Mouse (Mus musculus): Measurements from ENCODE around the gene Tmem101. TPM values are rescaled to one million over a fixed set of nuclear protein-coding genes. Genes with fewer than 3 reads are reported as not detected.

Gene Tmem101
- polyA plus RNA-seq, 1 experiment from 2014 or later, result 36.2 TPM

- peaks cover 23% of the 10 kb centered on the region for H3K27me3 ChIP-seq (ENCODE audit: control insufficient read depth, insufficient read depth, low read length)
- H3K4me3 ChIP-seq (ENCODE audit: low read depth, low read length), result no peak overlapping the region
- H3K36me3 ChIP-seq (ENCODE audit: control insufficient read depth, insufficient read depth, low read length), result no peaks in the 10 kb centered on the region
- no peaks in the 10 kb centered on the region for H3K4me1 ChIP-seq (ENCODE audit: control insufficient read depth, insufficient read depth, low read length)
- 77% methylated on average over 7 of the region's 7 CpGs for WGBS
- H3K27ac ChIP-seq (ENCODE audit: low read depth, low read length), result no peak overlapping the region
- no peak overlapping the region for H3K9ac ChIP-seq (replicated peaks; ENCODE audit: low read depth, low read length)
- ATAC-seq (ENCODE audit: low read depth), result no peak
- no peaks in the 10 kb centered on the region for H3K9me3 ChIP-seq (ENCODE audit: control insufficient read depth, low read length)
- no peak overlapping the region for H3K4me2 ChIP-seq (ENCODE audit: low read depth, low read length)
These were observed 13.8 kb downstream of the Tmem101 start for GRCm38 (mm10) chr11:102142355-102142754.

DNA sequence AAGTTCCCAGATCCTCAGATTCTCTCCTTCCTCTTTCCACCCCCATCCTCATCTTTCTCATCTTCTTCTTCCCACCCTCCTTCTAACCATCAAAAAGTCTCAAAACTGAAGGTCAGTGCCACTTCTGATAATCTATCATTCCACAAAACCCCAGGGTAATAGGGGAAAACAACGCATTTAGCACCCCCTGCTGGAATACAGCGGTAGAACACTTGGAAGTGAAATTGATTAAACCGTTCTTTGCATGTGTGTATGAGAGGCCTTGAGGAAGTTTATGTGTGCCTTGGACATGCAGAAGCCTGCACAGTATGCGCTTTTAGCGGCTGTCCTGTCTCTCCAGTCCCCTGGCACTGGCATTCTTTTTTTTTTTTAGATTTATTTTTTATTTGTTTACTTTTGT lies 15.7 kb downstream of the Tmem101 start:
- 5% methylated on average over 5 of the region's 5 CpGs for WGBS
- H3K27me3 ChIP-seq (ENCODE audit: control insufficient read depth, insufficient read depth, low read length), result peaks cover 12% of the 10 kb centered on the region
- no peak overlapping the region for H3K27ac ChIP-seq (ENCODE audit: low read depth, low read length)
- H3K9me3 ChIP-seq (ENCODE audit: control insufficient read depth, low read length), result no peaks in the 10 kb centered on the region
- H3K9ac ChIP-seq (replicated peaks; ENCODE audit: low read depth, low read length), result no peak overlapping the region
- ATAC-seq (ENCODE audit: low read depth), result no peak
- H3K4me1 ChIP-seq (ENCODE audit: control insufficient read depth, insufficient read depth, low read length), result no peaks in the 10 kb centered on the region
- H3K4me2 ChIP-seq (ENCODE audit: low read depth, low read length), result no peak overlapping the region
- H3K4me3 ChIP-seq (ENCODE audit: low read depth, low read length), result no peak overlapping the region
- H3K36me3 ChIP-seq (ENCODE audit: control insufficient read depth, insufficient read depth, low read length), result no peaks in the 10 kb centered on the region

DNA sequence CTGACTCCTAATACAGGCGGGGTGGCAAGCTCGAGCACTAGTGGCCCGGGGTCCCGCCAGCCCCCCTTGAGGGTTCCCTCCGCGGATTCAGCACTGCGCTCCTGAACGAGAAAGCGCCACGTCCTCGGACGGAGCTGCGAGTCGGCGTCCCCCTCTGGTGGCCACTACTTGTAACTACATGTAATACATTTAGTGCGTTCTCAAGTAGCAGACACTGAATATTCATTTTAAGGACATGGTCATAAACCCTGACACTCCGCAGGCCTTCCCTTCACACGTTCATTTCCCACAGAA lies 17.8 kb downstream of the Tmem101 start:
- Histone ChIP-seq H3K36me3 (ENCODE audit: control insufficient read depth, insufficient read depth, low read length) (no peaks in the 10 kb centered on the region), H3K27me3 (ENCODE audit: control insufficient read depth, insufficient read depth, low read length) (0 out of 2 replicates have a peak, but pooled peaks cover 2% of the 10 kb centered on the region), H3K4me2 (ENCODE audit: low read depth, low read length) (peak overlapping the region; percentile 49), H3K4me3 (ENCODE audit: low read depth, low read length) (peak overlapping the region; percentile 15), H3K4me1 (ENCODE audit: control insufficient read depth, insufficient read depth, low read length) (no peaks in the 10 kb centered on the region), H3K9ac (replicated peaks; ENCODE audit: low read depth, low read length) (0 out of 2 replicates have a peak overlapping the region, but pooled peaks have one; percentile 16), H3K9me3 (ENCODE audit: control insufficient read depth, low read length) (no peaks in the 10 kb centered on the region), H3K27ac (ENCODE audit: low read depth, low read length) (no peak overlapping the region)
- ATAC-seq (ENCODE audit: low read depth), result peak; percentile 73; the same call in 1 of the 2 replicates
- WGBS, result under 1% methylated on average over 18 of the region's 18 CpGs

DNA sequence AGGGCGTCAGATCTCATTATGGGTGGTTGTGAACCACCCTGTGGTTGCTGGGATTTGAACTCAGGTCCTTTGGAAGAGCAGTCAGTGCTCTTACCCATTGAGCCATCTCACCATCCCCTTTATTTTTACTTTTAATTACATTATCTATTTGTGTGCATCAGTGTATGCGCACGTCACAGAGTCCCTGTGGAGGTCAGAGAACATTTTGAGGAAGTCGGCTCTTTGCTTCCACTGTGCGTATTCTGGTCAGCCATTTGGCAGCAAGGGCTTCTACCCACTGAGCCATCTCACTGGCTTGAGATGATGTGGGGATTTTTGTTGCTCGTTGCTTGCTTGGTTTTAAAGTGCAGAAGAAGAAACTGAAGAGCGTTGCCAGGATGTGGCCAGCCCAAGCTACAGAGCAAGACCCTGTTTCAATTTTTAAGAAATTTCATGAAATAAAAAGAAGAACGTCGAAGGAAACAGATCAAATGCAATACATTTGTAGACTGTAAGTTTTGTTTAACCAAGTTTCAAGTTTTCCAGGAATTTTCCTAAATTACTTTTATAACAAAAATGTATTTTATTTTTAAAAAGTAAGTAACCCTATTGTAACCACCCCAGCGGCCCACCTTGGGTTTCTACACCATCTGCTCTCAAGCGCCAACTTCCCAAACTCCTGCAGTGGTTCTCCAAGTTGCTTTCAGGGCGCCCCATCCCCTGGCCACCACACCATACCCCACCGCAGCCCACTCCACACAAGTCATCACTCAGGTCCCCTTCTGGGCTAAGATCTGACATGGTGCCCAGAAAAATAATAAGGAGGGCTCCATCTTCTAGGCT lies 18.4 kb downstream of the Tmem101 start:
- 50% methylated on average over 13 of the region's 13 CpGs for WGBS
- 0 out of 2 replicates have a peak overlapping the region, but pooled peaks have one; percentile 16 for H3K9ac ChIP-seq (replicated peaks; ENCODE audit: low read depth, low read length)
- H3K4me3 ChIP-seq (ENCODE audit: low read depth, low read length), result peak overlapping the region; percentile 15
- no peaks in the 10 kb centered on the region for H3K4me1 ChIP-seq (ENCODE audit: control insufficient read depth, insufficient read depth, low read length)
- no peaks in the 10 kb centered on the region for H3K36me3 ChIP-seq (ENCODE audit: control insufficient read depth, insufficient read depth, low read length)
- 0 out of 2 replicates have a peak, but pooled peaks cover 2% of the 10 kb centered on the region for H3K27me3 ChIP-seq (ENCODE audit: control insufficient read depth, insufficient read depth, low read length)
- 0 out of 2 replicates have a peak, but pooled peaks have one; percentile 38 for ATAC-seq (ENCODE audit: low read depth)
- H3K27ac ChIP-seq (ENCODE audit: low read depth, low read length), result no peak overlapping the region
- H3K9me3 ChIP-seq (ENCODE audit: control insufficient read depth, low read length), result no peaks in the 10 kb centered on the region
- H3K4me2 ChIP-seq (ENCODE audit: low read depth, low read length), result peak overlapping the region; percentile 49

DNA sequence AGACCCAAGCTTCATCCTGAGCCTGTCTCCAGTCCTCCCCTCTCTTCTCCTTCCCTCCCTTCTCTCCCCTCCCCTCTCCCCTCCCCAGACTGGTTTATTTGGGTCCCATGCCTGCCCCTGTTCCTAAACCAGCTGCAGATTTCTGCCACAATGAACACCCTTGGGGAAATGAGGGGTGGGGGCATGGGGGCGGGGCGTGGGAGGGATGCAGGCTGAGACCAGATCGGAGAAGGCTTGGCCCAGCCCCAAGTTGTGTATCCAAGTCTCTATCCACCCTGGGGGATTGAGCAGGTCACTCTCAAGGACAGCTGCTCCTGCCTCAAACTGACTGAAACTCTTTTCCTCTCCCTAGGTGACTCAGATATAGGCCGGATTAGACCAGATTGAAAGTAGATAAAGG lies 21.7 kb downstream of the Tmem101 start:
- 23% methylated on average over 4 of the region's 4 CpGs for WGBS
- no peak for ATAC-seq (ENCODE audit: low read depth)

DNA sequence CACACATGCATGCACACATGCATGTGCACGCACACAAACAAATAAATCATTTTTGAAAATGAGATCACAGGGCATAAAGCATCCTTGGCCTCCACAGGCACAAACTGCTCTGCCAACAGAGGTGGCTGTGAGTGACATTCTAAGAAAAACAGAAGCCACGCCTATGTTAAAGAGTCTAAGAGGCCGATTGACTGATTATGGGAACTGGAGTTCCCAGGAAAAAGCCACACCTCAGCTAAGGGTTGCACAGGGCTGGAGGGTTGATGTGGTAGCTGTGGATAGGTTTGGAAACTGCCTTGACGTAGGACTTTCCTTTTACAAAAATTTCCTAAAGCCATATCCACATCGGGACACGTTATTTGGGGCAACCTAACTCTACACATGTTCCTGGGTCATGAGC lies 38.8 kb downstream of the Tmem101 start:
- Histone ChIP-seq H3K4me1 (ENCODE audit: control insufficient read depth, insufficient read depth, low read length) (no peaks in the 10 kb centered on the region), H3K36me3 (ENCODE audit: control insufficient read depth, insufficient read depth, low read length) (no peaks in the 10 kb centered on the region), H3K4me2 (ENCODE audit: low read depth, low read length) (no peak overlapping the region), H3K9me3 (ENCODE audit: control insufficient read depth, low read length) (no peaks in the 10 kb centered on the region), H3K27me3 (ENCODE audit: control insufficient read depth, insufficient read depth, low read length) (no peaks in the 10 kb centered on the region), H3K4me3 (ENCODE audit: low read depth, low read length) (no peak overlapping the region), H3K27ac (ENCODE audit: low read depth, low read length) (no peak overlapping the region), H3K9ac (replicated peaks; ENCODE audit: low read depth, low read length) (no peak overlapping the region)
- WGBS, result 90% methylated on average over 6 of the region's 6 CpGs
- ATAC-seq (ENCODE audit: low read depth), result no peak

More for the DNA sequence above, 21.7 kb downstream of the Tmem101 start:
- H3K4me2 ChIP-seq (ENCODE audit: low read depth, low read length), result no peak overlapping the region
- no peaks in the 10 kb centered on the region for H3K9me3 ChIP-seq (ENCODE audit: control insufficient read depth, low read length)
- no peaks in the 10 kb centered on the region for H3K36me3 ChIP-seq (ENCODE audit: control insufficient read depth, insufficient read depth, low read length)
- no peaks in the 10 kb centered on the region for H3K27me3 ChIP-seq (ENCODE audit: control insufficient read depth, insufficient read depth, low read length)
- H3K4me3 ChIP-seq (ENCODE audit: low read depth, low read length), result no peak overlapping the region
- no peak overlapping the region; the same call in 1 of the 2 replicates for H3K9ac ChIP-seq (replicated peaks; ENCODE audit: low read depth, low read length)
- no peak overlapping the region for H3K27ac ChIP-seq (ENCODE audit: low read depth, low read length)
- H3K4me1 ChIP-seq (ENCODE audit: control insufficient read depth, insufficient read depth, low read length), result no peaks in the 10 kb centered on the region

- Histone ChIP-seq H3K27ac (ENCODE audit: low read depth, low read length) (no peak overlapping the region), H3K4me1 (ENCODE audit: control insufficient read depth, insufficient read depth, low read length) (no peaks in the 10 kb centered on the region), H3K4me3 (ENCODE audit: low read depth, low read length) (no peak overlapping the region), H3K36me3 (ENCODE audit: control insufficient read depth, insufficient read depth, low read length) (no peaks in the 10 kb centered on the region), H3K27me3 (ENCODE audit: control insufficient read depth, insufficient read depth, low read length) (no peaks in the 10 kb centered on the region), H3K9me3 (ENCODE audit: control insufficient read depth, low read length) (no peaks in the 10 kb centered on the region), H3K4me2 (ENCODE audit: low read depth, low read length) (no peak overlapping the region), H3K9ac (replicated peaks; ENCODE audit: low read depth, low read length) (no peak overlapping the region)
- WGBS, result 87% methylated on average over 8 of the region's 8 CpGs
- no peak for ATAC-seq (ENCODE audit: low read depth)
These were observed 40.0 kb downstream of the Tmem101 start for GRCm38 (mm10) chr11:102116241-102116640.

DNA sequence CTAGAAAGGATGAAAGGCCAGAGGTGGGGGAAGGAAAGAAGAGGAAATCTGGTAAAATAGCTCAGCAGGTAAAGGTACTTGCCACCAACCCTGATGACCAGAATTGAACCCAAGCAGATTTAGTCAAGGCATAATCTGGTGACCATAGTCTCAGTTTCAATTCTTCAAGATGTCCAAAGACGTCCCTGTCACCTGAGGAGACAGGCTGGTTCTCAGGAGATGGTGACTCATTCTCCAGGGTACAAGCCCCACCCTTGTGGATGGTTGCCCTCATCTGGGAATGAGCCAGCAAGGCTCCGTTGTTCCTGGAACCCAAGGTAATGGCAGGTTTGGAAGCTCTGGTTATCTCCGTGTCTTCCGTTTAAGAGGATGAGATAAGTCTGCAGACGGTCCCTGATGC lies 44.6 kb downstream of the Tmem101 start:
- Histone ChIP-seq H3K4me2 (ENCODE audit: low read depth, low read length) (no peak overlapping the region), H3K27ac (ENCODE audit: low read depth, low read length) (no peak overlapping the region), H3K9ac (replicated peaks; ENCODE audit: low read depth, low read length) (no peak overlapping the region), H3K9me3 (ENCODE audit: control insufficient read depth, low read length) (no peaks in the 10 kb centered on the region), H3K4me1 (ENCODE audit: control insufficient read depth, insufficient read depth, low read length) (no peaks in the 10 kb centered on the region), H3K36me3 (ENCODE audit: control insufficient read depth, insufficient read depth, low read length) (no peaks in the 10 kb centered on the region), H3K27me3 (ENCODE audit: control insufficient read depth, insufficient read depth, low read length) (peaks cover 24% of the 10 kb centered on the region), H3K4me3 (ENCODE audit: low read depth, low read length) (no peak overlapping the region)
- ATAC-seq (ENCODE audit: low read depth), result no peak
- WGBS, result 89% methylated on average over 5 of the region's 5 CpGs

- Histone ChIP-seq H3K27ac (ENCODE audit: low read depth, low read length) (no peak within 1 kb of the TSS), H3K4me2 (ENCODE audit: low read depth, low read length) (no peak within 1 kb of the TSS), H3K9me3 (ENCODE audit: control insufficient read depth, low read length) (no peaks in the 10 kb centered on the region), H3K4me1 (ENCODE audit: control insufficient read depth, insufficient read depth, low read length) (no peaks in the 10 kb centered on the region), H3K27me3 (ENCODE audit: control insufficient read depth, insufficient read depth, low read length) (peaks cover 46% of the 10 kb centered on the region), H3K9ac (replicated peaks; ENCODE audit: low read depth, low read length) (no peak within 1 kb of the TSS), H3K36me3 (ENCODE audit: control insufficient read depth, insufficient read depth, low read length) (no peaks in the 10 kb centered on the region), H3K4me3 (ENCODE audit: low read depth, low read length) (no peak within 1 kb of the TSS)
- ATAC-seq (ENCODE audit: low read depth), result no peak
- WGBS, result 9% methylated on average over 9 of the region's 9 CpGs
These were observed 48.5 kb downstream of the Tmem101 start, which contains the start of gene Pyy for GRCm38 (mm10) chr11:102107732-102108131. TSS of gene Pyy (minus strand) at chr11:102107832.

All from neural tube, embryonic 14.5 days (tissue).